Mouse (Mus musculus): ENCODE data around the gene Kcnk6.

- TF ChIP-seq E2F4 (IDR thresholded peaks at IDR 0.05; ENCODE audit: borderline replicate concordance, low read depth, low read length) (no peak), CTCF (IDR thresholded peaks at IDR 0.05 in 2 of 3, conservative IDR thresholded peaks at IDR 0.05 in 1 of 3; ENCODE audit: control insufficient read depth in 1 of 3, insufficient read depth in 1 of 3, low read depth in 2 of 3, low read length in 3 of 3, poor library complexity in 1 of 3, severe bottlenecking in 1 of 3) (peak in 1 of 3 experiments; percentile 11; a peak in 1 of 6 replicates), HCFC1 (IDR thresholded peaks at IDR 0.05; ENCODE audit: low read depth, low read length) (no peak), POLR2AphosphoS2 (IDR thresholded peaks at IDR 0.05; ENCODE audit: low read length) (no peak), CHD2 (IDR thresholded peaks at IDR 0.05; ENCODE audit: low read length) (no peak)
These were observed 29.7 kb downstream of the Kcnk6 start for GRCm38 (mm10) chr7:29202577-29202976.
